ENCODE assay signal across 16 mouse cellular contexts in the genomic region with DNA sequence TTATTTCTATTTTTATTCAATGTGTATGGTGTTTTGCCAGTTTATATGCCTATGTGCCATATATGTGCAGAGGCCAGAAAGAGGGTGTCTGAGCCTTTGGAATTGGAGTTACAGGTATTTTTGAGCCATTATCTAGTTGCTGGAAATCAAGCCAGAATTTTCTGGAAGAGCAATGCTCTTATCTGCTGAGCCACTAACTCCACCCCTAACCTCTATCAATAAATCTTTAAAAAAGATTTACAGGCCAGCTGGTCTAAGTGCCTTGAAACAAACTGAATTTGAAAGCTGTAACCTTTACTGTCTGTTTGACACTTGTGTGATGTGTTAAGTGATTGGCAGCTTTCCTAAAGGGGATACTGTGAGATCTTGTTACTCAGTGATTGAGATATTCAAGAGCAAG. TPM values are rescaled to one million over a fixed set of nuclear protein-coding genes. Genes with fewer than 3 reads are reported as not detected.
DNase-seq lines count a peak whose midpoint lies in the region; ATAC-seq and TF ChIP-seq lines count a peak whose summit lies in the region.
"Had no signal": no experiment of that assay in that cellular context is flagged by ENCODE, and none has a peak within 500 bp of the region (broad histone marks: within the 10 kb centered on the region; RNA-seq: fewer than 3 reads in every experiment).

No protein-coding gene starts in this region.

- no peak for TF ChIP-seq CTCF in liver, adult 2 months (IDR thresholded peaks at IDR 0.05; ENCODE audit: low read depth, low read length)
- no peak for TF ChIP-seq CTCF in MEL (IDR thresholded peaks at IDR 0.05 in 2 of 3, conservative IDR thresholded peaks at IDR 0.05 in 1 of 3; ENCODE audit: control insufficient read depth in 1 of 3, insufficient read depth in 1 of 3, low read depth in 2 of 3, low read length in 3 of 3, poor library complexity in 1 of 3, severe bottlenecking in 1 of 3)
- no peak for TF ChIP-seq CTCF in hindbrain, postnatal 0 days (IDR thresholded peaks at IDR 0.05; ENCODE audit: low read depth)

- no peak overlapping the region for H3K9ac ChIP-seq in liver, adult 2 months (ENCODE audit: low read depth, low read length)
- no peak overlapping the region for H3K9ac ChIP-seq in MEL (ENCODE audit: control insufficient read depth, low read depth, low read length, poor library complexity, severe bottlenecking)
- H3K9ac ChIP-seq in hindbrain, postnatal 0 days (replicated peaks; ENCODE audit: low read length): no peak overlapping the region

- H3K27me3 ChIP-seq in liver, adult 2 months (ENCODE audit: control insufficient read depth, insufficient read depth, low read length): no peaks in the 10 kb centered on the region
- no peaks in the 10 kb centered on the region for H3K27me3 ChIP-seq in MEL (ENCODE audit: control insufficient read depth in 1 of 2, insufficient read depth in 2 of 2, low read length in 2 of 2)
- H3K27me3 ChIP-seq in hindbrain, postnatal 0 days (ENCODE audit: insufficient read depth, low read length): no peaks in the 10 kb centered on the region
- H3K27me3 ChIP-seq: CH12.LX, Patski had no signal

- ATAC-seq in hindbrain, postnatal 0 days: no peak
- ATAC-seq: activated CD4-positive, CD25-positive, alpha-beta regulatory T cell, adult 4 months; CD4-positive, CD25-positive, alpha-beta regulatory T cell, adult 4 months; Patski had no signal

- DNase-seq in liver, adult 2 months (ENCODE audit: extremely low read depth, low read depth, low spot score): peak; percentile 62
- DNase-seq in liver (no peak), MEL (ENCODE audit: low read depth, low spot score) (no peak)
- no peak for DNase-seq in hindbrain, postnatal 0 days (ENCODE audit: low spot score)
- DNase-seq: adrenal gland, adult 2 months; adrenal gland, adult 8-10 months; adrenal gland, postnatal 25 days; cerebellum, adult 11 months; cerebellum, adult 11-12 months; cerebellum, adult 18-20 months; cerebellum, adult 2 months had no signal

- H3K4me1 ChIP-seq in liver, adult 2 months (ENCODE audit: control insufficient read depth, insufficient read depth, low read length): no peaks in the 10 kb centered on the region; the same call in 1 of the 2 replicates
- H3K4me1 ChIP-seq in MEL (ENCODE audit: control insufficient read depth in 1 of 2, insufficient read depth in 2 of 2, low read length in 2 of 2): peaks cover 0 to 2% of the 10 kb centered on the region in 2 experiments; a peak in 1 of 4 replicates
- no peaks in the 10 kb centered on the region for H3K4me1 ChIP-seq in hindbrain, postnatal 0 days (ENCODE audit: insufficient read depth, low read length)

- TF ChIP-seq EP300 in MEL (IDR thresholded peaks at IDR 0.05; ENCODE audit: low read depth in 1 of 2, low read length in 2 of 2): no peak

- H3K4me3 ChIP-seq in liver, adult 2 months (ENCODE audit: insufficient read depth, low read depth, low read length): no peak overlapping the region
- no peak overlapping the region for H3K4me3 ChIP-seq in MEL (ENCODE audit: control insufficient read depth in 1 of 2, insufficient read depth in 1 of 2, low read depth in 2 of 2, low read length in 2 of 2)
- no peak overlapping the region for H3K4me3 ChIP-seq in hindbrain, postnatal 0 days (ENCODE audit: low read length)

- H3K36me3 ChIP-seq in liver, adult 2 months (ENCODE audit: control insufficient read depth, insufficient read depth, low read length): peaks cover 77% of the 10 kb centered on the region
- H3K36me3 ChIP-seq in MEL (ENCODE audit: control insufficient read depth in 1 of 2, insufficient read depth in 2 of 2, low read length in 2 of 2): peaks cover 6 to 22% of the 10 kb centered on the region in 2 experiments
- peaks cover 20% of the 10 kb centered on the region; the same call in 1 of the 2 replicates for H3K36me3 ChIP-seq in hindbrain, postnatal 0 days (ENCODE audit: insufficient read depth, low read length)

- no peak for TF ChIP-seq RAD21 in MEL (IDR thresholded peaks at IDR 0.05; ENCODE audit: low read depth, low read length)

- no peak overlapping the region for H3K4me2 ChIP-seq in hindbrain, postnatal 0 days (ENCODE audit: low read depth, low read length)

- H3K9me3 ChIP-seq in MEL (replicated peaks; ENCODE audit: insufficient read depth, low read length): no peaks in the 10 kb centered on the region
- no peaks in the 10 kb centered on the region for H3K9me3 ChIP-seq in hindbrain, postnatal 0 days (ENCODE audit: low read length)
- H3K9me3 ChIP-seq: G1E had no signal

- no peak for TF ChIP-seq POLR2A in liver, adult 2 months (IDR thresholded peaks at IDR 0.05; ENCODE audit: extremely low read depth, insufficient read depth, low read length)
- no peak for TF ChIP-seq POLR2A in MEL (IDR thresholded peaks at IDR 0.05; ENCODE audit: control insufficient read depth in 1 of 2, insufficient read depth in 1 of 2, low read depth in 1 of 2, low read length in 2 of 2, poor library complexity in 1 of 2)

- H3K27ac ChIP-seq in liver, adult 2 months (replicated peaks; ENCODE audit: insufficient read depth, low read depth, low read length): no peak overlapping the region
- H3K27ac ChIP-seq in MEL (ENCODE audit: control insufficient read depth, low read depth, low read length): no peak overlapping the region
- no peak overlapping the region for H3K27ac ChIP-seq in hindbrain, postnatal 0 days

- H3K79me2 ChIP-seq in liver, adult 2 months (ENCODE audit: control insufficient read depth, insufficient read depth, low read length): no peaks in the 10 kb centered on the region
- H3K79me2 ChIP-seq in MEL (ENCODE audit: control insufficient read depth, insufficient read depth, low read length, poor library complexity): no peaks in the 10 kb centered on the region

TF ChIP-seq in MEL, 35 proteins besides CTCF, POLR2A, EP300 and RAD21:
- TF ChIP-seq GATA1 (IDR thresholded peaks at IDR 0.05; ENCODE audit: low read depth, low read length) (0 out of 2 replicates have a peak, but pooled peaks have one; percentile 15), JUND (IDR thresholded peaks at IDR 0.05; ENCODE audit: low read depth, low read length) (no peak), SIN3A (IDR thresholded peaks at IDR 0.05; ENCODE audit: low read length) (no peak), RCOR1 (IDR thresholded peaks at IDR 0.05; ENCODE audit: low read depth, low read length) (peak; percentile 65; the same call in 1 of the 2 replicates), KAT2A (conservative IDR thresholded peaks at IDR 0.05; ENCODE audit: low read depth, low read length) (no peak), ETS1 (IDR thresholded peaks at IDR 0.05; ENCODE audit: low read depth, low read length) (no peak), CHD1 (IDR thresholded peaks at IDR 0.05; ENCODE audit: low read depth, low read length) (no peak)

RNA-seq across cellular contexts. Expression of a gene that starts 29.9 kb away (rescaled TPM):
- 69.9 and 74.5 TPM in 2 replicates for total RNA-seq in liver, adult 2 months (2014; rRNA removed)
- 16.5 and 19.4 TPM in 2 replicates for polyA plus RNA-seq in liver, adult 2 months (2012; rRNA removed)
- total RNA-seq in MEL (2012; rRNA removed): 12.7 and 16.4 TPM in 2 replicates
- polyA plus RNA-seq in MEL (2012; ENCODE audit: insufficient read depth in 1 of 2, insufficient read length in 2 of 2, low read depth in 1 of 2, low replicate concordance in 2 of 2, missing spikeins in 1 of 2): 10 to 100 TPM in 1 of 2 experiments, not detected in 1; 15.3 TPM
- 7.2 and 11.1 TPM in 2 replicates for total RNA-seq in hindbrain, postnatal 0 days (2014; rRNA removed)
- 5.4 and 6.0 TPM in 2 replicates for polyA plus RNA-seq in hindbrain, postnatal 0 days (2015; fragmentation: Nextera tagmentation; extraction: Ambion mirVana)

RNA-seq across cellular contexts. Expression of a gene that starts 33.5 kb away (rescaled TPM):
- 6.3 and 9.7 TPM in 2 replicates for total RNA-seq in liver, adult 2 months (2014; rRNA removed)
- 4.3 and 6.5 TPM in 2 replicates for polyA plus RNA-seq in liver, adult 2 months (2012; rRNA removed)
- 16.3 and 19.0 TPM in 2 replicates for total RNA-seq in MEL (2012; rRNA removed)
- 10 to 100 TPM in 1 of 2 experiments, not detected in 1; 24.7 TPM for polyA plus RNA-seq in MEL (2012; ENCODE audit: insufficient read depth in 1 of 2, insufficient read length in 2 of 2, low read depth in 1 of 2, low replicate concordance in 2 of 2, missing spikeins in 1 of 2)
- 5.6 and 9.1 TPM in 2 replicates for total RNA-seq in hindbrain, postnatal 0 days (2014; rRNA removed)
- polyA plus RNA-seq in hindbrain, postnatal 0 days (2015; fragmentation: Nextera tagmentation; extraction: Ambion mirVana): 12.3 and 12.7 TPM in 2 replicates
- polyA plus RNA-seq: G1E had no signal

RNA-seq across cellular contexts. Expression of a gene that starts 40.7 kb away (rescaled TPM):
- 22.5 and 33.6 TPM in 2 replicates for total RNA-seq in liver, adult 2 months (2014; rRNA removed)
- 45.7 and 50.0 TPM in 2 replicates for polyA plus RNA-seq in liver, adult 2 months (2012; rRNA removed)
- total RNA-seq in MEL (2012; rRNA removed): 33.4 and 38.4 TPM in 2 replicates
- polyA plus RNA-seq in MEL (2012; ENCODE audit: insufficient read depth in 1 of 2, insufficient read length in 2 of 2, low read depth in 1 of 2, low replicate concordance in 2 of 2, missing spikeins in 1 of 2): 100 to 1,000 TPM in 1 of 2 experiments, not detected in 1; 118 TPM
- total RNA-seq in hindbrain, postnatal 0 days (2014; rRNA removed): 366 and 402 TPM in 2 replicates
- polyA plus RNA-seq in hindbrain, postnatal 0 days (2015; fragmentation: Nextera tagmentation; extraction: Ambion mirVana): 672 and 704 TPM in 2 replicates
